Mouse (Mus musculus): ENCODE measurements around the gene Scfd2. TPM values are rescaled to one million over a fixed set of nuclear protein-coding genes. Genes with fewer than 3 reads are reported as not detected.

The Scfd2 gene
- polyA plus RNA-seq (2015; fragmentation: Nextera tagmentation; extraction: Ambion mirVana), result 14.1 and 15.0 TPM in 2 replicates

- Histone ChIP-seq H3K9me3 (replicated peaks; ENCODE audit: control insufficient read depth, low read length) (no peaks in the 10 kb centered on the region), H3K4me1 (ENCODE audit: control insufficient read depth, insufficient read depth, low read length) (peaks cover 19% of the 10 kb centered on the region), H3K4me3 (ENCODE audit: low read length) (peak within 1 kb of the TSS; percentile 84), H3K9ac (ENCODE audit: low read length) (peak within 1 kb of the TSS; percentile 78), H3K4me2 (ENCODE audit: low read depth, low read length) (peak within 1 kb of the TSS; percentile 98), H3K36me3 (ENCODE audit: control insufficient read depth, insufficient read depth) (no peaks in the 10 kb centered on the region), H3K27me3 (ENCODE audit: control insufficient read depth, insufficient read depth, low read length) (no peaks in the 10 kb centered on the region), H3K27ac (ENCODE audit: low read length) (peak within 1 kb of the TSS; percentile 72)
- peak; percentile 84 for ATAC-seq (replicated peaks; ENCODE audit: extremely low read depth, insufficient read depth, low FRiP score)
- 6% methylated on average over 35 of the region's 35 CpGs for WGBS
Measured at GRCm38 (mm10) chr5:74531630-74532280, at the start of gene Scfd2. Scfd2 (minus strand) TSS chr5:74531759.

GRCm38 (mm10) chr5:74571767-74572166 lies 40.2 kb upstream of the Scfd2 start:
- H3K27ac ChIP-seq (ENCODE audit: low read length), result no peak overlapping the region
- peaks cover 25% of the 10 kb centered on the region for H3K36me3 ChIP-seq (ENCODE audit: control insufficient read depth, insufficient read depth)
- H3K4me1 ChIP-seq (ENCODE audit: control insufficient read depth, insufficient read depth, low read length), result no peaks in the 10 kb centered on the region
- H3K4me3 ChIP-seq (ENCODE audit: low read length), result no peak overlapping the region
- H3K4me2 ChIP-seq (ENCODE audit: low read depth, low read length), result no peak overlapping the region
- H3K9ac ChIP-seq (ENCODE audit: low read length), result no peak overlapping the region
- ATAC-seq (replicated peaks; ENCODE audit: extremely low read depth, insufficient read depth, low FRiP score), result no peak
- no peaks in the 10 kb centered on the region for H3K27me3 ChIP-seq (ENCODE audit: control insufficient read depth, insufficient read depth, low read length)
- H3K9me3 ChIP-seq (replicated peaks; ENCODE audit: control insufficient read depth, low read length), result no peaks in the 10 kb centered on the region
- 77% methylated on average over 6 of the region's 6 CpGs for WGBS

- Histone ChIP-seq H3K27ac (ENCODE audit: low read length) (no peak overlapping the region), H3K36me3 (ENCODE audit: control insufficient read depth, insufficient read depth) (peaks cover 29% of the 10 kb centered on the region), H3K4me1 (ENCODE audit: control insufficient read depth, insufficient read depth, low read length) (peaks cover 5% of the 10 kb centered on the region), H3K9me3 (replicated peaks; ENCODE audit: control insufficient read depth, low read length) (no peaks in the 10 kb centered on the region), H3K4me3 (ENCODE audit: low read length) (no peak overlapping the region), H3K9ac (ENCODE audit: low read length) (no peak overlapping the region), H3K27me3 (ENCODE audit: control insufficient read depth, insufficient read depth, low read length) (no peaks in the 10 kb centered on the region), H3K4me2 (ENCODE audit: low read depth, low read length) (no peak overlapping the region)
- ATAC-seq (replicated peaks; ENCODE audit: extremely low read depth, insufficient read depth, low FRiP score), result no peak
- 88% methylated on average over 1 of the region's 1 CpGs for WGBS
Measured at GRCm38 (mm10) chr5:74561151-74561550, 29.6 kb upstream of the Scfd2 start.

- no peak for ATAC-seq (replicated peaks; ENCODE audit: extremely low read depth, insufficient read depth, low FRiP score)
- Histone ChIP-seq H3K36me3 (ENCODE audit: control insufficient read depth, insufficient read depth) (peaks cover 30% of the 10 kb centered on the region), H3K9me3 (replicated peaks; ENCODE audit: control insufficient read depth, low read length) (no peaks in the 10 kb centered on the region), H3K27ac (ENCODE audit: low read length) (no peak overlapping the region), H3K9ac (ENCODE audit: low read length) (no peak overlapping the region), H3K4me1 (ENCODE audit: control insufficient read depth, insufficient read depth, low read length) (no peaks in the 10 kb centered on the region), H3K4me2 (ENCODE audit: low read depth, low read length) (no peak overlapping the region), H3K27me3 (ENCODE audit: control insufficient read depth, insufficient read depth, low read length) (no peaks in the 10 kb centered on the region), H3K4me3 (ENCODE audit: low read length) (no peak overlapping the region)
- 84% methylated on average over 8 of the region's 8 CpGs for WGBS
Measured at GRCm38 (mm10) chr5:74549566-74549965, 18.0 kb upstream of the Scfd2 start.

- peaks cover 37% of the 10 kb centered on the region for H3K36me3 ChIP-seq (ENCODE audit: control insufficient read depth, insufficient read depth)
- no peak for ATAC-seq (replicated peaks; ENCODE audit: extremely low read depth, insufficient read depth, low FRiP score)
- no peak overlapping the region for H3K27ac ChIP-seq (ENCODE audit: low read length)
- H3K4me3 ChIP-seq (ENCODE audit: low read length), result no peak overlapping the region
- no peaks in the 10 kb centered on the region for H3K9me3 ChIP-seq (replicated peaks; ENCODE audit: control insufficient read depth, low read length)
- WGBS, result 91% methylated on average over 4 of the region's 4 CpGs
- H3K9ac ChIP-seq (ENCODE audit: low read length), result no peak overlapping the region
- no peak overlapping the region for H3K4me2 ChIP-seq (ENCODE audit: low read depth, low read length)
- no peaks in the 10 kb centered on the region for H3K4me1 ChIP-seq (ENCODE audit: control insufficient read depth, insufficient read depth, low read length)
- no peaks in the 10 kb centered on the region for H3K27me3 ChIP-seq (ENCODE audit: control insufficient read depth, insufficient read depth, low read length)
Measured at GRCm38 (mm10) chr5:74545606-74546005, 14.0 kb upstream of the Scfd2 start.

- Histone ChIP-seq H3K4me1 (ENCODE audit: control insufficient read depth, insufficient read depth, low read length) (peaks cover 13% of the 10 kb centered on the region), H3K36me3 (ENCODE audit: control insufficient read depth, insufficient read depth) (no peaks in the 10 kb centered on the region; the same call in 1 of the 2 replicates), H3K4me3 (ENCODE audit: low read length) (peak overlapping the region; percentile 84), H3K9me3 (replicated peaks; ENCODE audit: control insufficient read depth, low read length) (no peaks in the 10 kb centered on the region), H3K9ac (ENCODE audit: low read length) (peak overlapping the region; percentile 95), H3K27ac (ENCODE audit: low read length) (peak overlapping the region; percentile 93), H3K4me2 (ENCODE audit: low read depth, low read length) (peak overlapping the region; percentile 66), H3K27me3 (ENCODE audit: control insufficient read depth, insufficient read depth, low read length) (no peaks in the 10 kb centered on the region)
- 35% methylated on average over 12 of the region's 12 CpGs for WGBS
- ATAC-seq (replicated peaks; ENCODE audit: extremely low read depth, insufficient read depth, low FRiP score), result no peak
Measured at GRCm38 (mm10) chr5:74536180-74536947, 4.8 kb upstream of the Scfd2 start.

- Histone ChIP-seq H3K4me3 (ENCODE audit: low read length) (peak within 1 kb of the TSS; percentile 84), H3K9ac (ENCODE audit: low read length) (peak within 1 kb of the TSS; percentile 95), H3K36me3 (ENCODE audit: control insufficient read depth, insufficient read depth) (no peaks in the 10 kb centered on the region; the same call in 1 of the 2 replicates), H3K9me3 (replicated peaks; ENCODE audit: control insufficient read depth, low read length) (no peaks in the 10 kb centered on the region), H3K4me1 (ENCODE audit: control insufficient read depth, insufficient read depth, low read length) (peaks cover 18% of the 10 kb centered on the region), H3K4me2 (ENCODE audit: low read depth, low read length) (peak within 1 kb of the TSS; percentile 66), H3K27ac (ENCODE audit: low read length) (peak within 1 kb of the TSS; percentile 93), H3K27me3 (ENCODE audit: control insufficient read depth, insufficient read depth, low read length) (no peaks in the 10 kb centered on the region)
- WGBS, result under 1% methylated on average over 66 of the region's 73 CpGs
- ATAC-seq (replicated peaks; ENCODE audit: extremely low read depth, insufficient read depth, low FRiP score), result peak; percentile 89
Measured at GRCm38 (mm10) chr5:74535240-74536021, 3.9 kb upstream of the Scfd2 start, which contains the start of gene Fip1l1. Fip1l1 (plus strand) TSS chr5:74535449.

GRCm38 (mm10) chr5:74530785-74531184 lies 774 bp downstream of the Scfd2 start:
- H3K4me2 ChIP-seq (ENCODE audit: low read depth, low read length), result peak overlapping the region; percentile 98
- H3K36me3 ChIP-seq (ENCODE audit: control insufficient read depth, insufficient read depth), result no peaks in the 10 kb centered on the region
- no peak overlapping the region for H3K27ac ChIP-seq (ENCODE audit: low read length)
- H3K27me3 ChIP-seq (ENCODE audit: control insufficient read depth, insufficient read depth, low read length), result no peaks in the 10 kb centered on the region
- H3K9me3 ChIP-seq (replicated peaks; ENCODE audit: control insufficient read depth, low read length), result no peaks in the 10 kb centered on the region
- WGBS, result 17% methylated on average over 16 of the region's 16 CpGs
- H3K9ac ChIP-seq (ENCODE audit: low read length), result peak overlapping the region; percentile 72
- ATAC-seq (replicated peaks; ENCODE audit: extremely low read depth, insufficient read depth, low FRiP score), result no peak
- H3K4me1 ChIP-seq (ENCODE audit: control insufficient read depth, insufficient read depth, low read length), result peaks cover 14% of the 10 kb centered on the region
- peak overlapping the region; percentile 84 for H3K4me3 ChIP-seq (ENCODE audit: low read length)
